Mouse (Mus musculus) liver, postnatal 0 days (tissue): ENCODE data around the gene Pitx3.
A peak's percentile ranks its signal among the peaks of the same experiment; 100 is the strongest.

ENCODE experiments used
- CTCF ChIP-seq: sonication (generic); IDR thresholded peaks from 2 replicates; pipeline ENCODE4 v1.5.1; 2016; ENCODE audit warnings: antibody characterized with exemption, low read depth
- EP300 ChIP-seq: IDR thresholded peaks from 2 replicates; pipeline ENCODE4 v1.6.1; 2016; ENCODE audit warnings: antibody characterized with exemption, low read depth, mild to moderate bottlenecking

GRCm38 (mm10) chr19:46119458-46119857, 28.7 kb downstream of the Pitx3 start:
- TF ChIP-seq CTCF (no peak), EP300 (peak; percentile 80)
